35 mouse cellular contexts compared by ENCODE assay signal in the genomic region with DNA sequence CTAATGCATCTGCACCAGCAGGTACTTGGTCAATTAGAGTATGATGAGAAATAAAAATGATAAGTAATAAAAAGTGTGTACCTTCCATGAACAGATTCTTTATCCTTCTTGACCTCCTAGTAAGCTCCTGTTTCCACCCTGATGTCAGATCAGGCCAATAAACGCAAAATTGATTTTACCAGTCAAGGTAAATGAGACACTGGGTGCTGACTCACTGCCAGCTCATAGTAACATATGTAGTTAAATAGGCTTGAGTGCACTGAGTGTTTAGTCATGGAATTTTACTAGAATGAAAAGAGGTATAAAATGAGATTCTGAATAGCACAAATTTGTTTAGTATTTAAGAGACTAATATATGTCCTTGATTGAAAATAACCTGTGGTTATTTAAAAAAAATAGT. TPM values are rescaled to one million over a fixed set of nuclear protein-coding genes. Genes with fewer than 3 reads are reported as not detected.
"Had no signal": no experiment of that assay in that cellular context is flagged by ENCODE, and none has a peak within 500 bp of the region (broad histone marks: within the 10 kb centered on the region; RNA-seq: fewer than 3 reads in every experiment).

No protein-coding gene starts in this region.

- H3K9ac ChIP-seq: heart, embryonic 13.5 days; heart, embryonic 15.5 days; hindbrain, embryonic 13.5 days; hindbrain, embryonic 15.5 days; kidney, embryonic 15.5 days; limb, embryonic 12.5 days; liver, embryonic 14.5 days had no signal

- H3K27ac ChIP-seq: heart, adult 2 months; heart, embryonic 13.5 days; heart, embryonic 15.5 days; hindbrain, embryonic 13.5 days; hindbrain, embryonic 15.5 days; hindbrain, postnatal 0 days; kidney, embryonic 15.5 days; kidney, postnatal 0 days; limb, embryonic 10.5 days; limb, embryonic 12.5 days; liver, embryonic 14.5 days had no signal

- H3K9me3 ChIP-seq: heart, embryonic 13.5 days; heart, embryonic 15.5 days; hindbrain, embryonic 13.5 days; hindbrain, embryonic 15.5 days; kidney, embryonic 15.5 days; limb, embryonic 10.5 days had no signal

- ATAC-seq: hindbrain, postnatal 0 days; intestine, embryonic 16.5 days had no signal

- H3K36me3 ChIP-seq: heart, embryonic 13.5 days; heart, embryonic 15.5 days; hindbrain, embryonic 13.5 days; hindbrain, embryonic 15.5 days; kidney, embryonic 15.5 days; limb, embryonic 10.5 days; limb, embryonic 12.5 days had no signal

- H3K4me2 ChIP-seq: heart, embryonic 11.5 days; heart, embryonic 13.5 days; heart, embryonic 15.5 days; hindbrain, embryonic 13.5 days; hindbrain, embryonic 15.5 days; kidney, embryonic 15.5 days; limb, embryonic 12.5 days; liver, embryonic 11.5 days had no signal

- DNase-seq: gastrocnemius, postnatal 14 days; gastrocnemius, postnatal 36 days; heart, adult 11 months; heart, adult 2 months; heart, postnatal 14 days; heart, postnatal 36 days; kidney, adult 11 months; kidney, adult 2 months; kidney, adult 9 months; kidney, postnatal 14 days; kidney, postnatal 36 days; layer of hippocampus, adult 9-11 months; layer of hippocampus, postnatal 36 days; liver had no signal

- H3K27me3 ChIP-seq: hindbrain, embryonic 13.5 days; hindbrain, embryonic 15.5 days had no signal

- H3K4me3 ChIP-seq: heart, adult 2 months; heart, embryonic 13.5 days; heart, embryonic 15.5 days; hindbrain, embryonic 13.5 days; hindbrain, embryonic 15.5 days; kidney, embryonic 15.5 days; limb, embryonic 10.5 days; limb, embryonic 12.5 days had no signal

- H3K4me1 ChIP-seq: heart, embryonic 13.5 days; heart, embryonic 15.5 days; hindbrain, embryonic 13.5 days; hindbrain, embryonic 15.5 days; kidney, embryonic 15.5 days; limb, embryonic 10.5 days; limb, embryonic 12.5 days had no signal

RNA-seq across cellular contexts. Expression of gene Htr1f, which starts 6.6 kb away (rescaled TPM):
- total RNA-seq: gastrocnemius, adult 18-20 months; gastrocnemius, adult 8-10 months; gastrocnemius, postnatal 14 days; gastrocnemius, postnatal 36 days; heart, adult 2 months; heart, postnatal 14 days; heart, postnatal 36 days; hematopoietic stem cell, adult 5-6 weeks had no signal
- polyA plus RNA-seq: gonadal fat pad, adult 2 months; heart, adult 2 months; heart, embryonic 11.5 days; heart, embryonic 15.5 days; heart, postnatal 0 days; intestine, embryonic 14.5 days; intestine, embryonic 16.5 days; kidney, adult 2 months; large intestine, adult 2 months; limb, embryonic 10.5 days; liver, embryonic 11.5 days; liver, embryonic 14.5 days; liver, embryonic 16.5 days had no signal
